Mouse (Mus musculus) bone marrow macrophage, adult 2 months (primary cell): ENCODE results near the gene Stk38. TPM values are rescaled to one million over a fixed set of nuclear protein-coding genes. Genes with fewer than 3 reads are reported as not detected.

ENCODE experiments used
- H3K27ac ChIP-seq: 2 replicates; pipeline ENCODE4 v1.5.1; 2012; ENCODE audit warnings: low read depth, low read length; ENCODE audit not compliant: insufficient read depth
- H3K4me1 ChIP-seq: 2 replicates; pipeline ENCODE4 v1.6.1; 2012; ENCODE audit warnings: low read length; ENCODE audit not compliant: control insufficient read depth, insufficient read depth
- H3K4me3 ChIP-seq: 2 replicates; pipeline ENCODE4 v1.5.1; 2012; ENCODE audit warnings: mild to moderate bottlenecking, low read length, moderate library complexity; ENCODE audit not compliant: insufficient read depth
- CTCF ChIP-seq: IDR thresholded peaks from 2 replicates; pipeline ENCODE4 v1.5.1; 2012; ENCODE audit warnings: low read depth, mild to moderate bottlenecking, low read length, moderate library complexity
- POLR2A ChIP-seq: IDR thresholded peaks from 2 replicates; pipeline ENCODE4 v1.6.1; 2012; ENCODE audit warnings: mild to moderate bottlenecking, low read depth, low read length, borderline replicate concordance
- polyA plus RNA-seq: library from polyadenylated mRNA; stranded (reverse); fragments of >200 nt; gene quantifications from 2 replicates; pipeline ENCODE4 v1.2.4, GENCODE M21; 2012; ENCODE audit not compliant: missing spikeins, insufficient read depth, insufficient read length

The Stk38 gene
- 180 and 183 TPM in 2 replicates for polyA plus RNA-seq

- TF ChIP-seq CTCF (no peak), POLR2A (no peak)
- H3K27ac ChIP-seq = peak within 1 kb of the TSS; percentile 97
These were observed at the start of gene Stk38 for GRCm38 (mm10) chr17:29007641-29008325. Stk38 (minus strand) TSS chr17:29007995.

DNA sequence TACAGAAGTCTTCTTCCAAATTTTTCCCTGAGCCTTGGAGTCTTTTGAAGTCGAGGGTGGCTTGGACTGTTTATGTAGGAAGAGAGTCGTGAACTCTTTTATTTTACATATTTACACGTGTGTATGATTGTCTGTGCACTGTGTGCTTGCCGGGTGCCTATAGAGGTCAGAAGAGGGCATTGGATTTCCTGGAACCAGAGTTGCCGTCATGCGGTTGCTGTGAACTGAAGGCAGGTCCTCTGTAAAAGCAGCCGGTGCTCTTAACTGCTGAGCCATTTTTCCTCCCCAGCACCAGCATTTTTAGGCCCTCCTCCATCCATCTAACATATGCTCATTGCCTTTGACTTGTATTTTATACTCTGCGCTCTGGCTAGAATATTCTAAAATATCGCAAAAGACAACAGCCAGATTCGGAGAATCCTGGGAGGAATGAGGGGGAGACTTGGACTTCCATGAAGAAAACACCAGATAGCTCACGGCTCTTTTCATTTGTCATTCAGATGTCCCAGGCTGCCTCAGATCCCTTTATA, 49.6 kb upstream of the Stk38 start:
- H3K4me3 ChIP-seq = no peak overlapping the region
- peaks cover 18% of the 10 kb centered on the region for H3K4me1 ChIP-seq
- TF ChIP-seq CTCF (no peak), POLR2A (no peak)

More at GRCm38 (mm10) chr17:29007641-29008325, at the start of gene Stk38:
- peaks cover 35% of the 10 kb centered on the region for H3K4me1 ChIP-seq
- H3K4me3 ChIP-seq = peak within 1 kb of the TSS; percentile 83

GRCm38 (mm10) chr17:29056699-29057151, 48.9 kb upstream of the Stk38 start:
- peaks cover 18% of the 10 kb centered on the region for H3K4me1 ChIP-seq
- H3K27ac ChIP-seq = no peak overlapping the region
- H3K4me3 ChIP-seq = no peak overlapping the region
- TF ChIP-seq CTCF (no peak), POLR2A (no peak)

More for the DNA sequence above, 49.6 kb upstream of the Stk38 start:
- H3K27ac ChIP-seq = no peak overlapping the region

- TF ChIP-seq CTCF = no peak
- no peak for TF ChIP-seq POLR2A
- Histone ChIP-seq H3K27ac (no peak overlapping the region), H3K4me3 (no peak overlapping the region), H3K4me1 (peaks cover 19% of the 10 kb centered on the region)
These were observed 48.4 kb upstream of the Stk38 start for GRCm38 (mm10) chr17:29056207-29056606.

DNA sequence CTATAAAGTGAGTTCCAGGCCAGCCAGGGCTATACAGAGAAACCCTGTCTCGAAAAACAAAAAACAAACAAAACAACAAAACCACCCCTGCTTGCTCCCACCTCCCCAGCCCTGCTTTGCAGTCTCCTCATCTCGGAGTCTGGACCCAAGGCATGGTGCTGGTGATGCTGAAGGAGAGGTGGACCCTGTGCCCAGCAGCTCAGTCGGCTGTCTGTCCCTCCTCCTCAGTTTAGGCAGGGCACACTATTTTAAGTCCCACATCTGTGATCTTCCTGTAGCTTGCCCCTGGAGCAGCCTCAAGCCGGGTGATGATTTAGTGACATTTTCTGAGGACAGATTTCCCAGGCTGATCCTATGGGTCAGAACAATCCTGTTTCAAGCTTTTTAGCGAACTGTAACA, 47.8 kb upstream of the Stk38 start:
- no peak overlapping the region for H3K4me3 ChIP-seq
- no peak overlapping the region for H3K27ac ChIP-seq
- TF ChIP-seq POLR2A = no peak
- TF ChIP-seq CTCF = no peak

GRCm38 (mm10) chr17:29054429-29054828, 46.6 kb upstream of the Stk38 start:
- TF ChIP-seq CTCF (no peak), POLR2A (no peak)
- Histone ChIP-seq H3K4me3 (no peak overlapping the region), H3K4me1 (peaks cover 24% of the 10 kb centered on the region), H3K27ac (peak overlapping the region; percentile 57)

More for the DNA sequence above, 47.8 kb upstream of the Stk38 start:
- H3K4me1 ChIP-seq = peaks cover 20% of the 10 kb centered on the region

GRCm38 (mm10) chr17:29053841-29054240, 46.0 kb upstream of the Stk38 start:
- Histone ChIP-seq H3K27ac (peak overlapping the region; percentile 57), H3K4me1 (peaks cover 24% of the 10 kb centered on the region), H3K4me3 (no peak overlapping the region)
- TF ChIP-seq CTCF = no peak
- no peak for TF ChIP-seq POLR2A

GRCm38 (mm10) chr17:29053067-29053466, 45.3 kb upstream of the Stk38 start:
- no peak overlapping the region for H3K4me3 ChIP-seq
- H3K27ac ChIP-seq = no peak overlapping the region
- TF ChIP-seq POLR2A = no peak
- TF ChIP-seq CTCF = no peak
- peaks cover 24% of the 10 kb centered on the region for H3K4me1 ChIP-seq

DNA sequence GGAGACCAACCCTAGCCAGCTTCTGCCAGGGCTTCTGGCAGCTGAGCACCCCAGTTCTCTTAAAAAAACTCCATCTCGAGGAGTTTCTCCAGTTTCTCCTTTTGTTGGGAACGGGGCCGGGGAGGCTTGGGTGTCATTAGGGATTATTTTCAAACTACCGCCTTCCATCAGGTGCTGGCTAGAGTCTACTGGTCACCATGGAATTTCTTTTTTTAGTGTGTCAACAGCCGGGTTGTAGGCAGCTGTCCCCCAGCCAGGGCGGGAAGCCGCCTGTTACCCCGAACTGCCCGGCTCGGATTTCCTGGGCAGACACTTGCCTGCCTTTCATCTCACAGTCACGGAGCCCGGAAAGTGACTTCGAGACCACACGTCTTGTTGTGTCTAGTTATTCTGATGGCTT, 43.0 kb upstream of the Stk38 start:
- Histone ChIP-seq H3K4me1 (peaks cover 22% of the 10 kb centered on the region), H3K4me3 (no peak overlapping the region), H3K27ac (no peak overlapping the region)
- TF ChIP-seq POLR2A = no peak
- TF ChIP-seq CTCF = no peak

DNA sequence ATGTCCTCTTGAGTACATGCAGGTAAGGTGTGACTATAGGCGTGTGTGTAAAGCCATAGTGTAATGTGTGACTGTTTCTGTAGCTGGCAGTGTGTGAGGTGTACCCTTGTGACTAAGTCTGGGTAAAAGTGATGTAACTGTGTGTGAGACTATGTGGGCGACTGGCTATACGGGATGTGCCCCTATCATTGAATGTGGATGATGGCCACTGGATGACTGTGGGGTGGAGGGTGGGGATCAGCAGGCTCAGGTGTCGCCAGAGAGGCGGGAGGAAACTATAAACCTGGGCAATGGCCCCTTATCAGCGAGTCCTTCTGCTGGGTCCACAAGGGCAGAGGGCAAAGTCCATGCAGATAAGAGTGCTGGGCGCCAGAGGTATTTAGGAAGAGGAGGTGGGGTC, 42.1 kb upstream of the Stk38 start:
- no peak overlapping the region for H3K27ac ChIP-seq
- peaks cover 22% of the 10 kb centered on the region for H3K4me1 ChIP-seq
- TF ChIP-seq CTCF = no peak
- TF ChIP-seq POLR2A = no peak
- H3K4me3 ChIP-seq = no peak overlapping the region
